Mouse (Mus musculus): ENCODE results near the gene Dnttip2. TPM values are rescaled to one million over a fixed set of nuclear protein-coding genes. Genes with fewer than 3 reads are reported as not detected.
"Not testable (repeated sequence)": the region's sequence is repeated elsewhere in the genome, so short reads cannot be mapped to it uniquely, and the experiment has no call there.

Gene Dnttip2
- total RNA-seq (2021) (10 to 100 TPM; 35.4 to 63.5 TPM), polyA plus RNA-seq (2012; rRNA removed) (1.2 and 2.1 TPM in 2 replicates)
- long read RNA-seq, transcript Dnttip2-201 (7 exons, 2,429 nt) = major isoform, 35 of 36 reads
- long read RNA-seq, partial matches to known transcripts = 1 of 36 reads
- long read RNA-seq, other reads (novel, unspliced or antisense) = 0 of 36 reads

- DNase-seq = peak; percentile 95
Measured at GRCm38 (mm10) chr3:122274241-122275024, at the start of gene Dnttip2. Gene Dnttip2, plus strand, starts transcription at chr3:122274388.

DNA sequence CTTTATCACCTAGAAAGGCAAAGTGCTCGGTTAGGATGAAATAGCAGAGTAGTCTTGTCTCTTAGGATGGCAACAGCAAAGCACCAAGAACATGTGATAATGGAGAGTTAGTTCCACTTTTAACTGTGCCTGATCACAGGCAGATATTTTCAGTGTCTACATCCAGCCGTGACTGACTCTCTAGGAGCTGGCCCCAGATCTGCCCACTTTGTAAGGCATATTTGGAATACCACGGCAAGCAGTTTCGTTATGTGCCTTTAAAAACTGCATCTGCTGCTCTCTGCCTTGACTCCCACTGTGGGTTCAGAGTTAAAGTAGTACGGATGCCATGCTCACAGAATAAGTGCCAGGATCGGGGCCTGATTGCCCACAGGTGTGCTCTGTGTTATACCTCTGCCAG lies 47.2 kb upstream of the Dnttip2 start:
- not testable (repeated sequence) for DNase-seq

GRCm38 (mm10) chr3:122235772-122236171 lies 38.4 kb upstream of the Dnttip2 start:
- no peak for DNase-seq

- no peak for DNase-seq
Measured at GRCm38 (mm10) chr3:122242876-122243275, 31.3 kb upstream of the Dnttip2 start.

DNA sequence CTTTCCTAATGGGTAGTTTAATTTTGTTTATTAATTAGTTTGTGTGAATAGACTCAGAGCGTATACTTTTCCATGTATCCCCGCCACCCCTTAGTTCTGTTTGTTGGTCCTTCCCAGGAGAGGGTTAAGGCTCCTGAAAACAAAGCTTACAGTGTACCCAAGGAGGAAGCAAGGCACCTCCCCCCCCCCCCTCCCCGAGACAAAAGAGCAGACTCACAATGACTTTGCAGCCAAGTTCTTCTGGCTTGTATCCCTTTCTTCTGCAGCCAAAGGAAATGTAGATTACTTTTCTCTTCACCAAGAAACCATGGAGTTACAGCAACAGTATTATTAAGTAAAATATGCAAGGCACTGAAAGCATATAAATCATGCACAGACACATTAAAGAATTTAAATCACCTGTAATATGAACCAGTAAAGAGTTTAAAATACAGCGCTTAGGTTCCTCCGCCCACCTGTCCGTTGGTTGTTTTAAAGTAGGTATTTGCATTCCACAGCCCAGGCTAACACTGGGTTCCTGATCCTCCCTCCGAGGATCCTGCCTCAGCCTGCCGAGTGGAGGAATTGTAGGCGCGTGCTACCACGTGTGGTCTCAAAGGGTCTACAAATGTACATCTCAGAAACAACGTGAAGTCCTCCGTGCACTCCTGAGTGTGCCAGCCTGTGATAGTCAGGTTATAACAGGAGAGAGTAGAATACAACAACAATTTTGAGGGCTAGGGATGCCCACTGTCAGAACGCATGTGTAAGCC lies 30.6 kb upstream of the Dnttip2 start:
- DNase-seq = no peak

GRCm38 (mm10) chr3:122244759-122245158 lies 29.4 kb upstream of the Dnttip2 start:
- DNase-seq = no peak

DNA sequence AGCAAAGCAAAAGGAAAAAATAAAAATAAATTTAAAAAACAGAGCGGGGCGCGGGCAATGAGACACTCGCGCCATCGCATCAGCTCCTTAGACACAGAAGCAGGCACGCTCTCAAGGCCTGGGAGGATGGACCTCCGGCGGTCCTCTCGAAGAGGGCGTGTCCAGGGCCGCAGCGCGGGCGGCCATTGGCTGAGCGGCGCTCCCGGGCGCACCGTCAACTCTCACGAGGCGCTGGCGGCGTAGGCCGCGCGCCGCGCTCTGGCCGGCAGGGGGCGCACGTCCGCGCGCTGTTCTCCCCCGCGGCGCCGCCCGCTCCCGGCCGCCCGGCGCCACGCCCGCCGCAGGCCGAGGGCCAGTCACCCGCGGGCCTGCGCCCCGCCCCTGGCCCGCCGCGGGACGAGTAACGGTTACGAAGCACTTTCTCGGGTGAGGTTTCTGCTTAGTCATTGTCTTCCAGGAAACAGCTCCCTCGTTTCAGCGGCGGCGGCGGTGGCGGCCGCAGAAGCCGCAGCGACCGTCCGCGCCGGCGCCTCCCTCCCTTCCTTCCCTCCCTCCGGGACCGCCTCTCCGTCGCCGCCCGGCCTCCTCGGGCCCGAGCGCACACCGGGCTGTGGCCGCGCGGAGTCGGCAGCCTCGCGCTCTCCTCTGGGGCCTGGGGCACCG lies 28.8 kb upstream of the Dnttip2 start, which contains the start of gene Gclm:
TSS of gene Gclm (plus strand) at position 343 of the 663 bp plus-strand sequence.
- peak; percentile 97 for DNase-seq

DNA sequence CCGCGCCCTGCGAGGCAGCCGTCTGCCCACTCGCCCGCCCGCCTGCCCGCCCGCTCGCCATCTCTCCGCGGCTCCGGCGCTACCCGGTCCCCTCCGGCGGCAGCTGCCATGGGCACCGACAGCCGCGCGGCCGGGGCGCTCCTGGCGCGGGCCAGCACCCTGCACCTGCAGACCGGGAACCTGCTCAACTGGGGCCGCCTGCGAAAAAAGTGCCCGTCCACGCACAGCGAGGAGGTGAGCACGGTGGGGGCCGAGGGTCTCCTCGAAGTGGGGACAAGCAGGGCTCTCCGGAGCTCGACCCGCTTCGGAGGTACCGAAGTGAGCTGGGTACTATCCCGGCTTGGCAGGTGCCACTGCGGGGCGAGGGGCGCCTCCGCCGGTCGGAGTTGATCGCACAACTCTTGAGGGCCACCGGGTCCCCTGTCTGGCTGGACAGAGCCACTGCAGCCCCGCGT lies 28.3 kb upstream of the Dnttip2 start:
- no peak for DNase-seq

DNA sequence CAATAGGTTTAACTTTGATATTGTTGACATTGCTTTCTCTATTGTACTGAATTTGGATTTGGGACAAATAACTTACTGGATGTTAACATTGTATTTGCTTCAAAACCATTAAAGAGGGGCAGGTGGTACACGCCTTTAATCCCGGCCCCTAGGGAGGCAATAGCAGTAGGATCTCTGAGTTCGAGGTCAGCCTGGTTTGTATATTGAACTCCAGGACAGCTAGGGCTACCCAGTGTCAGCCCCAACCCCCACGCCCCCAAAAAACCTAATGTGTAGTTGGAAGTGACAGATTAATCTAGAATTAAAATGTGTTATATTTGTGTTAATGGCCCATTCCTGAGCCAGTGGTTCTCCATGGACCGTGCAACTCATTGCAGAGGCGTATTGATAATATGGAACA lies 27.8 kb upstream of the Dnttip2 start:
- no peak for DNase-seq

DNA sequence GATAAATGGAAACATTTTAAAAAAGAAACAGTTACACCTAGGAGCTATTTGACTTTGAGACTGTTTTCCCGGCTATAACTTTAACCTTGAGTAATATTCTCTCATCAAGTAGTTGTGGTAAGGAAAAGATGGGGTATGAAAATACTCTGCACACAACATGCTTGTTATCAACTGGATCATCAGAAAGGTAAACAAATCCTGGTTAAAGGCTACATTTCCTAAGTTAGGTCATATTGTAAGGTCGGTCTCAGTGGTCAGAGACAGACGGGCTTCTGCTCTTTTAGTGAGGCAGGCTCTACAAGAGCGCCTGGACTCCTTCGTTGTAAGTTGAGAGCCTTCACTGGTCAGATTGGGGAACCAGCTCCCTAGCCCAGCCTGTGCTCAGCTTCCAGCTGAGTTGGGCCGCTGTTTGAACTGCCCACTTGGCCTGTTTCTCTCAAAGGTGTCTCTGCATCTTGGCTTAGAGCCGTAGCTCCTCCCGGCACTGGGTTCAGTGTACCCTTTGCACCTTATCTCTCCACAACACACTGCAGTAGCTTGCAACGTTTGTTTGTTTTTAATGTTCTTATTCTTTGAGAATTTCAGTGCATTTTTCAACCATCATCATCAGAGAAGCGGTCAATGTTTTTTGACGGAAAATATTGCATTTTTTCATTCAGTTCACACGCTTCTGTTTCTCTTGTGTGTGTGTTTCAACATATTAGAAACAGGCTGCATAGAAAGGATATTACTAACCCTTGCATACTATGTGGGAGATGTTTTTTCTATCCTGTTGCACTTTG lies 27.0 kb upstream of the Dnttip2 start:
- no peak for DNase-seq

DNA sequence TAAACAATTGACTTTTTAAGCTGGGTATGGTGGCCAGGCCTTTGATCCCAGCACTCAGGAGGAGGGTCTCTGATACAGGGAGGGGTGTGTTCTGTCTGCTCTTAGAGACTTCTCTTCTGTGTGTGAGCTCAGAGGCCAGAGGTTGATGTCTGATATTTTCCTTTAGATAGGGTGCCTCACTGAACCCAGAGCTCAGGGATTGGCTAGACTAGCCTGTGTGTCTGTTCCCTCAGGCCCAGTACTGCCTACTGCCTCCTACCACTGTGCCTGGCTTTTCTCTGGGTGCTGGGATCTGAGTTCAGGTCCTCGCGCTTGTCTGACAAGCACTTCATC lies 26.5 kb upstream of the Dnttip2 start:
- no peak for DNase-seq

- peak; percentile 68 for DNase-seq
Measured at GRCm38 (mm10) chr3:122252466-122253253, 21.5 kb upstream of the Dnttip2 start.

DNA sequence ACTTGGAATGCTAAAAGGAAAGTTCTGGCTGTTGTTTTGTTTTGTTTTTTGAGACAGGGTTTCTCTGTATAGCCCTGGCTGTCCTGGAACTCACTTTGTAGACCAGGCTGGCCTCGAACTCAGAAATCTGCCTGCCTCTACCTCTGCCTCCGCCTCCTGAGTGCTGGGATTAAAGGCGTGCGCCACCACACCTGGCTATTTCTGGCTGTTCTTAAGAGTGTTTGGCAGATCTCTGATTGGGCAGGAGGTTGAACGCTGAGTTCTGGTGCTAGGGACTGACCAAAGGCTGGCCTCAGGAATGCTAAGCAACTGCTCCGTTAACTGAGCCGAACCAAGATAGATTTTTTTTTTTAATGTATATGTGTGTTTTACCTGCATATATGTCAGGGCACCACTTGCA lies 20.1 kb upstream of the Dnttip2 start:
- DNase-seq = not testable (repeated sequence)

- DNase-seq = no peak
Measured at GRCm38 (mm10) chr3:122269986-122270385, 4.2 kb upstream of the Dnttip2 start.

- DNase-seq = not testable (repeated sequence)
Measured at GRCm38 (mm10) chr3:122272565-122272964, 1.6 kb upstream of the Dnttip2 start.

DNA sequence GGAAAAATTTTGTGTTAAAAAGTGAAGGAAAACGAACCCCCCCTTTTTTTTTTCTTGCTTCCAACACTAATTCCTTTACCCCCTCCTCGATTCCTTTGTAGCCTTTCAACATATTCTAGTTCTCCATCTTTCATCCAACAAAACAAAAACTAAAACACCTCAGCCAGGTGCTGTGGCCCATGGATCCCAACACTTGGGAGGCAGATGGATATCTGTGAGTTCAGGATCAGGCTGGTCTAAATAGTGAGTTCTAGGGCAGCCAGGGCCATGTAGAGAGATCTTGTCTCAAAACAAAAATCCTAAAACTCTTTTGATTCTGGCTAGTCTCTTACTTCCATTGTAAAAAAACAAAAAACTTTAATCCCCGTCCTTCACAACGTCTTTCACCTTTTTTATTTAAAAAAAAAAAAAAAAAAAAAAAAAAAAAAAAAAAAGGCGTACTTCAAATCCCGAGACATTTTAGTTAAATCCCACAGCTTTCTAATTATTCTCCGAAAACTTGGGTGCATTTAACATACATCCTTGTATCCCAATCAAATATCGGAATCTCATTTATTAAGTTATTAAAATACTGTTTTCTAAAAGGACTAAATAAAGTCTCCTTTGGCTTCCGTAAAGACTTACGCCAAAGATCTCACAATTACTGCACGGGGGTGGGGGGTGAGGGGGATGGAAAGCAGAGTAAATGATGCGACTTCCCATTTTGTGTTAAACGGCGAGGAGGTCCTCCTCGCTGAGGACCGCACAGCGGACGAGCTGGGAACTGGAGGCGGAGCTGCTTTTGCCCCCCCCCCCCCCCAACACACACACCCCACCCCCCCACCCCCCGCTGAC lies 564 bp upstream of the Dnttip2 start:
- DNase-seq = no peak

GRCm38 (mm10) chr3:122275111-122275510 lies 923 bp downstream of the Dnttip2 start:
- DNase-seq = no peak

DNA sequence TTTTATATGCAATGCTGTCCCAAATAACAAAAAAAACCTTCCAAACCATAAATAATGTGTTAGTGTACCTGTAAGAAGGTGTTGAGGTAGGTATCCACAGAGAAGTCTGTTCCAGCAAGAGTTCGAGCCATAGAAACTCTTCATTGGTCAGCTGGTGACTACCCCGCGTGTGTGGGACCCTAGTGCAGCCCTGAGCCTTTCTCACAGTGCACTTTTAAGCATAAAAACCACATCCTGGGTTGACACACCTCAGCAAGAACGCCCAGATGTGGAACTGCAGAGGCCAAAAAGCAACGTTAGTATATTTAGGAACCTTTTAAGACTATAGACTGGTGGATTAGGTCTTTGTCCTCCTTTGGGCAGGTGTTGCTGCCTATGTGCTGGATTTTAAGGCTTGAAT lies 13.0 kb downstream of the Dnttip2 start:
- no peak for DNase-seq

- DNase-seq = no peak
Measured at GRCm38 (mm10) chr3:122288613-122289195, 14.5 kb downstream of the Dnttip2 start.
